Mouse (Mus musculus) erythroblast, adult 5-6 weeks (primary cell): Measurements from ENCODE around the gene Mpv17. TPM values are rescaled to one million over a fixed set of nuclear protein-coding genes. Genes with fewer than 3 reads are reported as not detected.

Source experiments
- ATAC-seq: replicated peaks from 2 replicates; pipeline ENCODE4 v1.8.0; 2016; ENCODE audit warnings: moderate number of reproducible peaks, mild to moderate bottlenecking, moderate TSS enrichment, inconsistent platforms; ENCODE audit not compliant: poor library complexity, low FRiP score, severe bottlenecking
- total RNA-seq, 2 experiments: library from RNA; stranded (forward) in 1 of 2; stranded (reverse) in 1 of 2; fragments of 150-400 nt in 1 of 2; fragments of 200-764, 138-1000 nt in 1 of 2; gene quantifications; 2 replicates each; pipeline versions ENCODE4 v1.2.3 to v1.2.4; 2015 to 2017; ENCODE audit warnings: low replicate concordance in 2 of 2

Gene Mpv17
- total RNA-seq, 2 experiments from 2014 or later, result 9.4 to 12.7 TPM

GRCm38 (mm10) chr5:31188223-31188840 is 34.3 kb upstream of the Mpv17 start:
- no peak for ATAC-seq

- ATAC-seq, result peak; percentile 28; the same call in 1 of the 2 replicates
These were observed 29.6 kb upstream of the Mpv17 start for GRCm38 (mm10) chr5:31183678-31184077.

DNA sequence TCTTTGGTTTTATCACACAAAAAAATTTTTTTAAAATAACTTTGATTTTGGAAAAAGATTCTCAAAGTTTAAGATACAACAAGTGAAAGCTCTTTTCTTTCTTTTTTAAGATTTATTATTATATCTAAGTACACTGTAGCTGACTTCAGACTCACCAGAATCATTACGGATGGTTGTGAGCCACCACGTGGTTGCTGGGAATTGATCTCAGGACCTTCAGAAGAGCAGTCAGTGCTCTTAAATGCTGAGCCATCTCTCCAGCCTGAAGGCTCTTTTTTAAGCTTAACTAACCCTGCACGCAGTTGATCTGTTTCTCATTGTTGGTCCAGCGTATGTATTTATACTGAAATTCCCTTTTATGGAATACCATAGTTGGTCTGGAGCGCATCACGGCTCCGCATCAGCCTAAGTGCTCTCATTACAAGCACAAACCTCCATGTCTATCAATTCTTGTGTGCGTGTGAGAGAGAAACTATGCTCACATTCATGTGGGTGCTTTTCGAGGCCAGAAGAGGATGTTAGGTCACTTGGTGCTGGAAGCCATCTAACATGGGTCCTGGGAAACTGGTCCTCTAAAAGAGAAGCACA is 27.2 kb upstream of the Mpv17 start:
- no peak for ATAC-seq

DNA sequence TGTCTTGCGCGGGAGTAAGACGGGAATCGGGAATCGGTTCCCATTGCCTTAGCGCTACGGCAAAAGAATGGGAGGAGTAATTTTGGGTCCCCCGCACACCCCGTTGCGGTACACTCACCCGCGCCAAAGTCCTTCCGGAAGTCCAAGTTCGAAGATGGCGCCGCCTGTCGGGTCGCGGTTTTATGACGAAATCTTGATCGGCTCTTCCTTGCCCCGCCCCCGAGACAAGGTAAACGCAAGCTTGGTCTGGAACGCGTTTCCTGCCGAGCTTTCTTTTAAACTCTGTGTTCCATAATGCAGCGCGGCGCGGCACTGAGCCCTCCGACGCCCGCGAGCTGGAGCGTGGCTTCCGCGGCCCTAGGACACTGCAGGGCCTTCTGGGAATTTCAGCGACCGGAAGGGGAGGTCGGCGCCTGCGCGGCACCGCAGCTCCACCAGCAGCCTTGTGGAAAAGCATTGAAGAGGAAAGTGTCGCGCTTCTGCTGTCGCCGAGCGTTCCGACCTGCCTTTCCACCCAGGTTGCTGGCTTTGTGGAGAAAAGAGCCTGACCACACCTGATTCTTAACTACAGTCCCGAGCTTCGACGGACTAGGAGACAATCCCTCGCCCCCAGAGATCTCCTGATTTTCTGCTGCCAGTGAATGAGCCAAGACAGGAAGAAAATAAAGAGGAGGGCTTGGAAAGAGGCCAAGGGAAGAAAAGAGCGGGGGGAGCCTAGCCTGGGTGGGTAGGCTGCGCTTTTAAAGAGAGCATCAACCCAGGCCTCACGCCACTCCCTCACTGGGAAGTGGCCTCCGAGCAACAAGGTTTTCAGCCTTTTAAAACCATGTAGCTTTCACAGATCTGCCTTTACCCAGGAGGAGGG is 25.9 kb upstream of the Mpv17 start, which contains the start of the genes Gm29609 and Gtf3c2:
Gene Gm29609, minus strand, starts transcription at position 146 of the 865 bp plus-strand sequence.
Gene Gtf3c2, minus strand, starts transcription at position 379 of the 865 bp plus-strand sequence.
- peak; percentile 89 for ATAC-seq

- peak; percentile 61 for ATAC-seq
These were observed 25.3 kb upstream of the Mpv17 start for GRCm38 (mm10) chr5:31179301-31179765.

DNA sequence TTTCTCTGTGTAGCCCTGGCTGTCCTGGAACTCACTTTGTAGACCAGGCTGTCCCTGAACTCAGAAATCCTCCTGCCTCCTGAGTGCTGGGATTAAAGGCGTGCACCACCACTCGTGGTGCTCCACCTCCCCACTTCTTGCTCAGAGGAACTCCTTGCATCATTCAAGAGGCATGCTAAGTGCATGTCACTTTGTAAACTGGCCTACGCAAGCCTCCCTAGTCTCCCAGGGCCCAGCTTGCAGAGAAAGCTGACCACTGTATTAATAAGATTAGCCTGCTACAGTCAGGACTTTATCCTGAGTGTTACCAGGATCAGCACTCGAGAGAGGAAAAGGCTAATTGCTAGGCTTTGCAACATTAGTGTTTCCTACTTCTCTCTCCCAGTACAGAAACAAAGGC is 14.6 kb upstream of the Mpv17 start:
- no peak for ATAC-seq

- no peak for ATAC-seq
These were observed 10.8 kb upstream of the Mpv17 start for GRCm38 (mm10) chr5:31164878-31165277.

GRCm38 (mm10) chr5:31162462-31162861 is 8.4 kb upstream of the Mpv17 start:
- no peak for ATAC-seq

DNA sequence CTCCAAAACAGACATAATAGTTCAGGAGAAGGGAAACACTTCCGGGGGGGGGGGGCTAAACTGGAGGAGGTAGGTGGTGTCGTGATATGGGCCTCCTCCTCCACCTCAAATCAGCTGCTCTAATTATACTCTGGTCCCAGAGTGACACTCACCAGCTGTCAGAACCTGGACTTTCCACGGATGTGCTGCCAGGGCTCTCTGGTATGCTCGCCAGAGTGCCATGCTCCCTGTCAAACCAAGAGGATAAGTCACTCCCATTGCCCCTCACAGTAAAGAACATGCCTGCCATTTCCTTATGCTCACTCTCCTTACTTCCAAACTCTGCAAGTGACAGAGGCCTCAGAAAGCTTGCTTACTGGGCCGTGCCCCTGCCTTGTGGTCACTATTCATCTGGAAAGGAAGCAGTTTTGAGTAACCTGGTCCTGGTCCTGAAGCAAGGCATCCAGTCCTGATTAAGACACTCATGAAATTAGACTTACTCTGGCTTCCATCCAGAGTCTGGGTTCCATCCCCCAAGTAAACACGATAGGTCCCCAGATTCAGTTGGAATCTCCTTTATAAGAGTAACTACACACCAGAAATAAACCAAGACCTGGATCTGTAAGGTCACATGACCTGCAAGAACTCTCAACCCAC is 417 bp downstream of the Mpv17 start:
- peak; percentile 10; the same call in 1 of the 2 replicates for ATAC-seq

GRCm38 (mm10) chr5:31151746-31152145 is 2.3 kb downstream of the Mpv17 start:
- no peak for ATAC-seq

DNA sequence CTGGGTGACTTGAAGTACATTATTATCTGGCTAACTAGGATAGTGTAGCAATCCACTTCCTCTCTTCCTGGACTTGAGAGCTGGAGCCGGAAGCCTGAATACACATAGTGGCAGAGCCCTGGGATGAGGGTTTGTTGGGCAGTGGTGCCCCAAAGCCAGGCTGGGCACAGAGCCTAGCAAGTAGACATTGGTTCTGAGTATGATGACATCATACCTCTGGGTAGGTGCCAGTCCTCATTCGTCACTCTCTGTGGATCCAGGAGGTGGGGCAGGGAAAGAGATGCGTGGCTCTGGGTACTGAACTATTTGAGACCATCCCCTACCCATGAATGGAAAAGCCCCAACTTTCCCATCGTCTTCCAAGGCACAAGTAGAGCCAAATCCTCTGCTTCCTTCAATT is 4.3 kb downstream of the Mpv17 start:
- ATAC-seq, result no peak

DNA sequence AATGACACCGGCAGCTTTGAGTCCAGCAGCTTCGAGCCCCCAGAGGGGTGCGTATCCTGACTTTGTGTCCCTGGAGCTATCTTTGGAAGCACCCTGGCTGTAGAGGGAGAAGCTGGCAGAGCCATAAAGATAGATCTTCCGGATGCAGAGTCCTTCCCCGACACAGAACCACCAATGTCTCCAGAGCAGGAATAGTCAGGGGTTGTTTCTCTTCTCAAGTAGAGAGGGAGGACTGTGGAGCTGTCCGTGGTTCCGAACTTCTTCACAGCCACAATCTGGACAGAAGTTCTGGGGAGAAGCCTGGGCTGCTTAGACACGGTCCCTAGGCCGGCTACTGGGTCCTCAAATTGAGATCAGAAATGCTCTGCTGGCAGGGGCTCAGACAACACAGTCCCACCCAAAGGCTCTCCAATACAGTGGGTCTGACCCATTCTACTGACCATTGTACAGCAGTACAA is 15.1 kb downstream of the Mpv17 start:
- no peak for ATAC-seq

- no peak for ATAC-seq
These were observed 15.6 kb downstream of the Mpv17 start, which contains the start of gene Ucn for GRCm38 (mm10) chr5:31138241-31138967. Gene Ucn (minus strand): TSS chr5:31138829.

- ATAC-seq, result no peak
These were observed 16.4 kb downstream of the Mpv17 start for GRCm38 (mm10) chr5:31137658-31138057.

- ATAC-seq, result no peak
These were observed 17.2 kb downstream of the Mpv17 start for GRCm38 (mm10) chr5:31136730-31137424.

- ATAC-seq, result no peak
These were observed 28.0 kb downstream of the Mpv17 start for GRCm38 (mm10) chr5:31126050-31126449.

GRCm38 (mm10) chr5:31123481-31123880 is 30.6 kb downstream of the Mpv17 start:
- ATAC-seq, result no peak

DNA sequence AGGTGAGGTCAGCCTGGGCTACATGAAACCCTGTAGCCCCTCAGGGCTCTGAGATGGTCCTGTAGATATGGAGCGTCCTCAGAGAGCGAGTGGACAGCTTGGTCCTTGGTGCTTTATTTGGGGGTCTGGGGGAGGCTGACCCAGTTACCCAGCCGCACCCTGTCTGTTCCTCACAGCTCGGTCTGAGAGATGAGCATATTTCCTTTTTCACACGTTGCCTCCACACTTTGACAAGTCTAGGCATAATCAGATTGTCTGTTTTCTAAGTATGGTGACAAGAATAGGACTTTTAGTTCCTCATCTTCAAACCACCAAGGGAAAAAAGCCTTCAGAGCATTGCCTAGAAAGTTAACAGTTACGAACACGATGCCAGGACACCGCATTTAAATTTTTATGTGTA is 32.9 kb downstream of the Mpv17 start:
- no peak for ATAC-seq

DNA sequence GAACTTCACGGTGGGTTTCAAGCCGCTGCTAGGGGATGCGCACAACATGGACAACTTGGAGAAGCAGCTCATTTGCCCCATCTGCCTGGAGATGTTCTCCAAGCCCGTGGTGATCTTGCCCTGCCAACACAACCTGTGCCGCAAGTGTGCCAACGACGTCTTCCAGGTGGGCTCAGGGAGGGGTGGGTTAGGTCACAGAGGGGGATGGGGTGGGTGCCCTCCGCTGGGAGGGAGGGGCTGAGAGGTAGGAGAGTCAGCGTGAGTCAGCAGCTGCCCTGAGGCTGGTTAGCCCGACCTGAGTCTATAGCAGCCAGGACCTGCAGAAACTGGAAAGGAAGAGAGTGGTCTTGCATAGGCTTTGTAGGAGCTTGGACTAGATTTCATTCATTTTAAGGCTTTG is 37.1 kb downstream of the Mpv17 start:
- ATAC-seq, result no peak
